Mouse (Mus musculus) intestine, postnatal 0 days (tissue): Measurements from ENCODE around the gene Slc4a1. TPM values are rescaled to one million over a fixed set of nuclear protein-coding genes. Genes with fewer than 3 reads are reported as not detected.
A peak's percentile ranks its signal among the peaks of the same experiment; 100 is the strongest.

Experiments used
- ATAC-seq: fragments of 200-750 bp; cut with Nextera tagmentation; 2 replicates; pipeline ENCODE4 v1.8.0; 2017; ENCODE audit warnings: mild to moderate bottlenecking, moderate TSS enrichment, moderate library complexity
- H3K27ac ChIP-seq: fragments of 300-500 bp; sonication (generic); 2 replicates; pipeline ENCODE4 v1.5.1; 2014; ENCODE audit warnings: mild to moderate bottlenecking, low read depth, low read length, moderate library complexity
- H3K27me3 ChIP-seq: fragments of 300-500 bp; sonication (generic); replicated peaks from 2 replicates; pipeline ENCODE4 v1.6.1; 2014; ENCODE audit warnings: low read length, mixed read lengths; ENCODE audit not compliant: control insufficient read depth, insufficient read depth
- H3K36me3 ChIP-seq: fragments of 300-500 bp; sonication (generic); 2 replicates; pipeline ENCODE4 v1.6.1; 2014; ENCODE audit warnings: mild to moderate bottlenecking, moderate library complexity; ENCODE audit not compliant: control insufficient read depth, insufficient read depth
- H3K4me1 ChIP-seq: fragments of 300-500 bp; sonication (generic); replicated peaks from 2 replicates; pipeline ENCODE4 v1.6.1; 2014; ENCODE audit warnings: antibody characterized with exemption, low read length, mixed read lengths; ENCODE audit not compliant: control insufficient read depth, insufficient read depth
- H3K4me2 ChIP-seq: fragments of 300-500 bp; sonication (generic); replicated peaks from 2 replicates; pipeline ENCODE4 v1.6.1; 2014; ENCODE audit warnings: low read depth, mild to moderate bottlenecking, moderate library complexity
- H3K4me3 ChIP-seq: fragments of 300-500 bp; sonication (generic); 2 replicates; pipeline ENCODE4 v1.5.1; 2014; ENCODE audit warnings: low read depth, low read length
- H3K9ac ChIP-seq: fragments of 300-500 bp; sonication (generic); 2 replicates; pipeline ENCODE4 v1.6.1; 2014; ENCODE audit warnings: mild to moderate bottlenecking, low read depth, low read length
- H3K9me3 ChIP-seq: fragments of 300-500 bp; sonication (generic); 2 replicates; pipeline ENCODE4 v1.6.1; 2016; ENCODE audit warnings: mixed run types; ENCODE audit not compliant: control insufficient read depth
- CTCF ChIP-seq: sonication (generic); IDR thresholded peaks from 2 replicates; pipeline ENCODE4 v1.5.1; 2016; ENCODE audit warnings: low read depth, mild to moderate bottlenecking, control low read depth, antibody characterized with exemption, moderate library complexity
- WGBS: fragments of 180-500 bp; shearing (Covaris S2); extraction: QIAGEN DNeasy Blood & Tissue Kit; methylation state at CpG from one replicate; pipeline ENCODE4 v1.1.7; 2014; 5-methylcytosine and 5-hydroxymethylcytosine counted together
- polyA plus RNA-seq: library from polyadenylated mRNA; unstranded; fragments of >200 nt; fragmentation: Nextera tagmentation; extraction: Ambion mirVana; gene quantifications from 2 replicates; pipeline ENCODE4 v1.2.1, GENCODE M21; 2015

Gene Slc4a1
- polyA plus RNA-seq, 1 experiment from 2014 or later = 0.29 TPM

GRCm38 (mm10) chr11:102406401-102406800 lies 40.4 kb upstream of the Slc4a1 start:
- peak overlapping the region; percentile 70 for H3K4me3 ChIP-seq
- H3K27ac ChIP-seq = peak overlapping the region; percentile 93
- no peak for ATAC-seq
- H3K4me1 ChIP-seq = peaks cover 2% of the 10 kb centered on the region; the same call in 1 of the 2 replicates
- WGBS = 10% methylated on average over 3 of the region's 3 CpGs
- TF ChIP-seq CTCF = no peak
- peaks cover 36% of the 10 kb centered on the region for H3K36me3 ChIP-seq
- no peaks in the 10 kb centered on the region for H3K27me3 ChIP-seq
- no peaks in the 10 kb centered on the region for H3K9me3 ChIP-seq
- peak overlapping the region; percentile 60 for H3K9ac ChIP-seq
- H3K4me2 ChIP-seq = peak overlapping the region; percentile 87

GRCm38 (mm10) chr11:102405544-102406285 lies 39.7 kb upstream of the Slc4a1 start:
- Histone ChIP-seq H3K27me3 (no peaks in the 10 kb centered on the region), H3K4me2 (peak overlapping the region; percentile 87), H3K9me3 (no peaks in the 10 kb centered on the region), H3K4me1 (peaks cover 2% of the 10 kb centered on the region; the same call in 1 of the 2 replicates), H3K4me3 (0 out of 2 replicates have a peak overlapping the region, but pooled peaks have one; percentile 70), H3K9ac (no peak overlapping the region), H3K36me3 (peaks cover 36% of the 10 kb centered on the region), H3K27ac (no peak overlapping the region)
- WGBS = 78% methylated on average over 11 of the region's 11 CpGs
- no peak for ATAC-seq
- TF ChIP-seq CTCF = no peak

DNA sequence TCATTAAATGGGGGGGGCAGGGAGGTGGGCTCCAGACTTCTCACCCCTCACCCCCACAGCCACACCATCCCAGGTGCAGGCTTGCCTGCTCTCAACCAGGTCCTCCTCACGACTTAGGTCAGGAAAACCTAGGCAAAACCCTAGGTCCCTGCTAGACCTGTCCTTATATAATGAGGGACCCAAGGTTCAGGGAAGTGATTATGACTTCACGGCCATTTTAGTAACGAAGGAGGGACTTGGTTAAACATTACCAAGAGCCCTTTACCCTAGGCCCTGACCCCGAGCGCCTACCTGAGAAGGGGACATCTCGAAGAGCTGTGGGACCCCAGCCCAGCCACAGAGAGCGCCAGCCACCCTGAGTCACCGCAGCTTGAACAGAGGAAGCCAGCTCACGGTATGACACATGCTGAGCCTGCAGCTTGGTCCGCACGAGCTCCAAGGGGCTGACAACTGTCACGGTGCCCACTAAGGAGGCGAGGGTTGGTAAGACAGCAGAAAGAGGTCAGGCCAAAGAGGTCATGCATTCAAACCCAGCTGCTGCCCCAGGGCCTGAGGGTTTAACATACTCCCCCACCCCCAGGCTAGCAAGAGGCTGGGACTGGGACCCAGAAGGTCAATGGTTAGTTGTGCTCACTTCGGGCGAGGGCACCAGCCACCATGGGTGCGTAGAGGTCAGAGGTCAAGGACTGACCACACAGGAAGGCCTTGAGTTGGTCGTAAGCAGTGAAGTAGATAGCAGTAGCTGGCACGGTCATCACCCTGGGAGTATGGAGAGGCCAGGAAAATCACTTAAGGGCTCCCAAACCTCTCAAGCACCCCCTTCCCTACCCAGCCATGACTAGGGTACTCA lies 38.4 kb upstream of the Slc4a1 start:
- no peak overlapping the region; the same call in 1 of the 2 replicates for H3K4me2 ChIP-seq
- no peak overlapping the region for H3K4me3 ChIP-seq
- H3K27ac ChIP-seq = no peak overlapping the region
- TF ChIP-seq CTCF = no peak
- H3K9me3 ChIP-seq = no peaks in the 10 kb centered on the region
- 0 out of 2 replicates have a peak, but pooled peaks cover 2% of the 10 kb centered on the region for H3K4me1 ChIP-seq
- WGBS = 61% methylated on average over 18 of the region's 18 CpGs
- H3K36me3 ChIP-seq = peaks cover 36% of the 10 kb centered on the region
- H3K27me3 ChIP-seq = peaks cover 6% of the 10 kb centered on the region; the same call in 1 of the 2 replicates
- no peak for ATAC-seq
- no peak overlapping the region for H3K9ac ChIP-seq

- no peak overlapping the region for H3K9ac ChIP-seq
- H3K4me1 ChIP-seq = 0 out of 2 replicates have a peak, but pooled peaks cover 2% of the 10 kb centered on the region
- no peaks in the 10 kb centered on the region for H3K9me3 ChIP-seq
- TF ChIP-seq CTCF = no peak
- no peak overlapping the region for H3K4me2 ChIP-seq
- peaks cover 12% of the 10 kb centered on the region for H3K27me3 ChIP-seq
- no peak overlapping the region for H3K4me3 ChIP-seq
- no peak for ATAC-seq
- H3K36me3 ChIP-seq = peaks cover 36% of the 10 kb centered on the region
- 92% methylated on average over 11 of the region's 11 CpGs for WGBS
- no peak overlapping the region for H3K27ac ChIP-seq
Observed at GRCm38 (mm10) chr11:102403657-102404056, 37.7 kb upstream of the Slc4a1 start.

DNA sequence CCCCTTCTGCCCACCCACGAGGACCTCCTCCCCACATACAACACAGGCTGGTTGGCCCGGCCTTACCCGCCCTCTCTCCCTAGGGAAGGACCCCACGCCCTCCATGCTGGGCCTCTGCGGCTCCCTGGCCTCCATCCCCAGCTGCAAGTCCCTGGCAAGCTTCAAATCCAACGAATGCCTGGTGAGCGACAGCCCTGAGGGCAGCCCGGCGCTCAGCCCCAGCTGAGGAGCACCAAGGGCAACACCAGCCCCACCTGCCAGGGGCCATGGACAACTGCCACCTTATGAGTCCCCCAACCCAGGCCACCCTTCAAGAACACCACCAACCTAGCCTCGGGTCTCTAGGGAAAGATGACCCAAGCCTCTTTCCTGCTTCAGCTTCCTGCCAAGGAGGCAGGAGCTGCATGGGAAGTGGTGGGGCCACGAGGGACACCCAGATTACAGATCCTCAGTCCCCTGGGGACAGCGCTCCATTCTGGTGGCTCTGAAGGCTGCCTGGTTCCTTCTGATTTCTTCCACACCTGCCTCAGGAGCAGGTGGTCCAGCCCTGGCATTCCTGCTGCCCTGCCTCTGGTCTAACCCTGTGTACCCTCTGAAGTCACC lies 36.0 kb upstream of the Slc4a1 start:
- H3K4me2 ChIP-seq = no peak overlapping the region
- no peak overlapping the region for H3K27ac ChIP-seq
- no peak overlapping the region for H3K4me3 ChIP-seq
- 0 out of 2 replicates have a peak, but pooled peaks cover 2% of the 10 kb centered on the region for H3K4me1 ChIP-seq
- H3K36me3 ChIP-seq = peaks cover 36% of the 10 kb centered on the region
- 70% methylated on average over 12 of the region's 12 CpGs for WGBS
- TF ChIP-seq CTCF = no peak
- no peak for ATAC-seq
- no peak overlapping the region for H3K9ac ChIP-seq
- peaks cover 14% of the 10 kb centered on the region for H3K27me3 ChIP-seq
- no peaks in the 10 kb centered on the region for H3K9me3 ChIP-seq
